Mouse (Mus musculus) frontal cortex, postnatal 10 days (tissue): Measurements from ENCODE around the gene Mfsd2a.

ENCODE experiments used
- DNase-seq, 2 experiments: peaks; one replicate each; pipeline ENCODE4 v3.0.0; 2022; ENCODE audit warnings: low spot score in 2 of 2, mixed read lengths in 1 of 2

The Mfsd2a gene

DNA sequence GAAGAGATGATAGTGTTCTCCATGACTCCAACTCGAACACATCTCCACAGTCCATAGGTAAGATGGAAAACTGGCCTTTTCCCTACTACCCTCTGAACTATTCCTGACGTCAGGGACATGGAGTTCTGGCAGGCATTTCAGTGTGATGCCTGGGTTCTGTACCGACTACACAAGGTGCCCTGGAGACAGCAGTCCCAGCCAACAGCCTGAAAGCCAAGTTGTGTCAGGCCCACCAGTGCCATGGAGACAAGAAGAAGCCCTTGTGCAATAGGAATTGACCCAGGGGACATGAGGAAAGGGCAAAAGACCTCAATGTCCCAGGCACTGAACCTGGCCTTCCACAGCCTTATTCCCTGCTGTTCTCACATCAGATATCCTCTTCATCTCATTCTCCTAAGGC, 18.8 kb upstream of the Mfsd2a start:
- no peak for DNase-seq

DNA sequence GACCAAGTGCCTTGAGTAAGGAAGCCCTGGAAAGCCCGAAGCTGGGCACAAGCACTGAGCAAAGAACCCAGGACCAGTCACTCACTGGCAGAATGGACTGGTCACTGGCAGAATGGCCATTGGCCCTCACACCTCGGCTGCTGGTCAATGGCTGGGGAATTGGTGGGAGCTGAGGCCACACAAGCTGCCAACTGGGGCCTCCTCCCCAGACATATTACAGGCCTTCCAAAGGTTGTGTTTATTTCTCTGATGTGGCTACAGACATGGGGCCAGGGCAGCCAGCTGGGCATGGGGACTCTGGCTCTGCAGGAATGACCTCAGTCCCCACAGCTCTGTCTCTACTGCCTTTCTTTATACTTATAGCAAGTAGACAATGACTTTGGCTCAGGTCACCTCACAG, 17.9 kb upstream of the Mfsd2a start:
- DNase-seq = no peak

DNA sequence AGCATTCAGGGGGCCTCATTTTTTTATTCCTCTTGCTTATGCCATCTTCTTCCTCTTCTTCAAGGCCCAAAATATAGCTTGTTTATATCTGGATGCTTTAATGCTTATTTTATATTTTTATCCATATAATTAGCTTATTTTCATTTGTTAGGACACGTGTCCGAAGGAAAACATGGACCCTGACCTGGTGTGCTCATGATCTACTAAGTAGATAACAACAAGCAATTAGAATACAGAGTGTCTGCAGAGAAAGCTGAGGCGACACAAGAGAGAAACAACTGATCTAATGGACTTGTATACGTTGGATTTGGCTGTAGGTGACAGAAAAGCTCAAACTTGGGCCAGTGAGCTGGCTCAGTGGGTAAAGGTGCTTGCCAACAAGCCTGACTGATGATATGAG, 15.9 kb upstream of the Mfsd2a start:
- no peak for DNase-seq

DNA sequence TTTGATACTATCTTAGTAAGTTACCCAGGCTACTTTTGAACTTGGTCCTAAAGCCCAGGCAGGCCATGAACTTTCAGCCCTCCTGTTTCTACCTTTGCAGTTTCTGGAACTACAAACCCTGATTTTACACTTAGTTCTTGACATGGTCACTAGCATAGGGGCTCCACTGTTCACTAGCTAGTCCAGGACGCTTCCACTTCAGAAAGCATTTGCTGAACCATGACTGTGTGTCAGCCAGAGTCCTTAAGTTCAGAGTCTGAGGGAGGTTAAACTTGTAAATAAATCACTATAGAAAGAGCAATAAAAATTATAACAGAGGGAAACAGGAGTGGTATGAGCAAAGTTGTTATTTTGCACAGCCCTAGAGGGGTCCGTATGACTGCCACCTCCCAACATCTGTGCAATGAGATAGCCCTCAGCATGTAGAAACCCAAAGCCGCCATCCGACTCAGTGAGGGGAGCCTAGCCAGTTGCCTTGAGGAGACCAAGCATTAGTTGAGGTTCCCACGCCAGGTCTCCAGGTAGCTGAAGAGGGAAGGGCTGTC, 14.1 kb upstream of the Mfsd2a start:
- no peak for DNase-seq

DNA sequence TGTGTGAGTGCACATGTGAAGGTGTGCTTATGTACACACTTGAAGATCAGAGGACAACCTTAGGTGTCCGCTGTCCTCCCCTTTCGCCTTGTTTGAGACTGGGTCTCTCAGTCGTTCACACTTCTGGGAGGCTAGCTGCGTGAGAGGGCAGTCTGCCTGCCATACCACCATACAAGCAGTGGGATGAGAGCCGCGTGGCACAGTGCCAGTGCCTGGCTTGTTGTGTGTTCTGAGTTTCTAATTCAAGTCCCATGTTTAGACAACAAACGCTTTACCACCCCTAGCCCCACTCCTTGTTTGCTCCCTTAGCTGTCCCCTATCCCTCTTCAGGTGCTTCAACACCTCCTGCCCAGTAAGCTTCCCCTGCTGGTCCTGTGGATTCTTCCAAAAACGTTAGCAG, 11.1 kb upstream of the Mfsd2a start:
- DNase-seq = no peak

DNA sequence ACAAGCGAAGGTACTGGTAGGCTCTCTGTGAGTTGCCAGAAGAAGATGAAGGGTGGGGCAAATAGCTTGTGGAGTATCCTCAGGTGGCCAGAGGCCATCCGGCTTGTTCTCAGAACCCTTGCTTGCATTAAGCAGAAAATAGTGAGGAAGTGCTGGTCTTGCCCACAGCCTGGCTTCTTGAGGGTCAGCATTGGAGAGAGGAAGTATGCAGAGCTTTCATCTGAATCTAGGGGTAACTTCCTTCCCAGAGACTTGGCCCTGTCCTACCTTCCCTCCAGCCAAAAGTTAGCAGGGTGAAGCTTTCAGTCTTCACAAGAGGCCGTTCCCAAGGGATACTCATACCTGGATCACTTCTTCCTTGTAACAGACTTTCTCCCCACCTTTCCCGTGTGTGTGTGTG, 10.7 kb upstream of the Mfsd2a start:
- DNase-seq = no peak

DNA sequence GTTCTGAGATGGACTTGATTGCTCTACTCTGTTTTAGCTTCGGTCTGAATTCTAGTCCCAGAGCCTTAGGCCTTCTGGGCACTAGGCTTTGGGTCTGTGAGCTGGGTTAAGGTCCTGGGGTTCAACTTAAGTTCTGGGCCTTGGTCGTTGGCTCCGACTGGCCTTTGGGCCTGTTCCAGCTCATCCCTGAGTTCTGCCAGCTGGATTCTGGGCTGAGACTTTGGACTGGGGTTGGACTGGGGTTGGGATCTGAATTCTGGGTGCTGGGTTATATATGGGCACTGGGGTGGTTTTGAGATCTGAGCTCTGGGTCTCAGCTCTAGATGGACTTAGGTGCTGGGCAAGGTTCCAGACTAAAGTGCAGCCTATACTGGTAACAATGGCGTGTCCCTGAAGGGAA, 10.2 kb upstream of the Mfsd2a start:
- DNase-seq = no peak

DNA sequence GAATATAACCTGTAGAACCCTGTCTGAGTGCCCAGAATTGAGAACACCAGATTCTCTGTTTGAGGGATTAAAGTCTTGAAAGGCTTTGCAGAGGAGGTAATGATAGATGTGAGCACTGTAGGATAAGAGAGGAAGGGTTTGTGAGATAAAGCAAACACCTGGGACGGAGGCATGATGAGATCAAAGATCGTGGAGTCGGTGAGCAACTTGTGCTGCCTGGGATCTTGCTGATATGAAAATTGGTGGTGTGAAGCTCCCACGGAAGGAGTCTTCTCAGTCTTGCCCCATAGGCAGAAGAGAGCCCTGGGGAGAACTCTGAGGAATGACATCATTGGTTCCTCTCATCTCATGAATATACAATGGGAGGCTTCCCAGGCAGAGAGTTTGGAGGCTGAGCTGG, 7.1 kb upstream of the Mfsd2a start:
- no peak for DNase-seq

DNA sequence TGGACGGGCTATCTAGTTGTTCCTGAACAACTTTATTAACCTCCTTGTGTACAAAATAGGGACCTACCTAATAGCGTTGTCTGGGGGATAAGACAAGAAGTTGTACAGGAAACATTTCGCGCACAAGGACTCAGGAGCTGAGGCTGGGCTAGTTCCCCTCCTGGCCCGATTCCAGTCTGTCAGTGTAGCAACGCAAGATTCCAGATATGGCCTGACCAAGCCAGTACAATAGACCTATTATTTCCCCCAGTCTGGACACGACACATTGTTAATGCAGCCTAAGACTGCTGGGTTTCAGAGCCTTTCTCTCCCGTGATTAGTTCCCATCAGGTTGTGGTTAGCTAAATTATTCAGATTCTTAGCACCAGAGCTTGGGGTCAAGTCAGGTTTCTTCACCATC, 1.8 kb upstream of the Mfsd2a start:
- DNase-seq = no peak

DNA sequence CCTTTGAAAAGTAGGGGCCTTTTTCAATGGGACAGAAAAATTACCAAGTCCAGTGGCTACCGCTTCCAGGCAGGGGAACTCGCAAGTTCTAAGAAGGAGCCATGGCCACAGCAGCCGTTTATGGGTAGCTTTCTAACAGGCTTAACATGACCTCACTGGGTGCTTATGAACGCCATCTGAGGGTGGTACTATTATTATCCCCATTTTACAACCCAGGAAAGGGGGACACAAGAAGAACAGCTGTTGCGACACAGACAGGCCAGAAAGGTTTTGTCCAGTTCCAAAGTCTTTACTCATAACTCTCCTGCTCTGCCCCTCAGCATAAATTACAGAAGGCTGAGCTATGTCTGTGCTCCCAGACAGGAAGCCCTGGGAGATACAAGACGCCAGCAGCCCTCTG, 601 bp upstream of the Mfsd2a start:
- no peak for DNase-seq

DNA sequence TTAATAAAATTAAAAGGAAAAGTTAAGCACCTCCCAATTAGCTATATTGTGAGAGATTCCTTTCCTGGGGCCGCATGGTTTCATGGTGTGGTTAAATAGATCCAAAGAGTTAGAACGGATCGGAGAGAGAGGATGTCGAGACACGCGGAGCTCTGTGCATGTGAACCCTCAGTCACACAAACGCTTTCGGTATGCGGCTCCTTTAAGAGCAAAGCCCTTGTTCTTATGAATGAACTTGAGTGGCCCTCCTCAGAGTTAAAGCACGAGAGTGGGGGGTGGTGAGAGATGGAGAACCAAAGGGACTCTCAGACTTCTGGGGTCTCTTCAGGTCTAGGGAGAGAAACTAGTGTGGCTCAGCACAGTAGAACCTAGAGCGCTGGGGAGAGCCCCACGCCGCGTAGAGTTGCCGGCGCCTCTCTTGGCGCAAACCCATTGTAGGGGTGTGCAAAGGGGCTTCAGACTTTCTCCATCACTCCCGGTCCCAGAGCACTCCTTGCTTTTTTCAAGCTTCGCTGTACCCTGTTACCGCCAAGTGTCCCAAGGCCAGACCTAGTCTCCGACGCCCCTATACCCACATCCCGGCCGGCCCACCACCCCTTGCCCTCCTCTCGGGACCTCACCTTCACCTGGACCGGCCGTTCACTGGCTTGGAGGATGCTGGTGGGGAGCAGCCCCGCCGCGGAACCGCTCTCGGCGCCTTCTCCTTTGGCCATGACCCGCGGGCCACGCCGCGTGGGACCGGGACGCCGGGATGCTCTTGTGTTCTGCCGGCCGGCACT, 478 bp downstream of the Mfsd2a start:
- no peak for DNase-seq

DNA sequence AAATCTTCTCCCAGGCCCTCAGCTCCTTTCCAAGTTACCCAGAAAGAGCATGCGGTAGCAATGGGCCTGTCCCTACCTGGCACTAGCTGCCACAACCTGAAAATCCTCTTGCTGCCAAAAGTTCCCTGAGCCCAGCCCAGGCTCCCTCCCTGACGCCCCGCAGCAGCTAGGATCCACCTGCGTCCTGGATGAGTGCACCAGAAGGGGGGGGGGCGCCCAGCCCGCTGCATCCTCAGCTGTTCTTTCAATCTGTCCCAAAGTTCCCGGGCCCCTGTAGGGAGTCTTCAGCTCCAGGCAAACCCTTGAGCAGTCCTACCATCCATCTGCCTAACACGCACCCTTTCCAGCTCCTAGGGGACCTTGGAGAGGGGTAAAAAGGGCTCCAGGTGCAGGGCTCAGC, 1.2 kb downstream of the Mfsd2a start:
- no peak for DNase-seq

DNA sequence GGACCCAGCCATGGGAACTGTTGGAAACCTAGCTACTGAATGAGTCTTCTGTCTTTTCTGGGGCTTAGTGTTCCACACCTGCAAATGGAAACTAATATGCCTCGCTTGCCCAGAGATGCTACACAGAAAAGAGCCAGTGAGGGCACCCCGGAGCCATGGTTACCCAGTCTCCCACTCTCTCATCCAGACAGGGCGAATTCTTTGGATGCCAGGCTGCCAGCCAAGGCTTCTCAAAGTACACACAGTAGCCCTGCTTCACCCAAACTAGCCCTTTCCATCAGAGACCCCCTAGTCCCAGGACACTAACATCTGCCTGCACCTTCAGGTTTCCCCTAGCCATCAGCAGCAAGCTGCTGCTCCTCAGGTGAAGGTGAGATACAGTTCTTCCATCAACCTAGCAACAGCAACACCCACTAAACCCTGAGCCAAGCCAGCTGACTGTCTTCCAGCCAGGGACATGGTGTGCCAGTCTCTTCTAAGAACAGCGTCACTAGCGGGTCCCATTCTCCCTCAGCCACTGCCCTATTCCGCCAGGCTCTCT, 2.4 kb downstream of the Mfsd2a start:
- peak; percentile 41 to 71 for DNase-seq

DNA sequence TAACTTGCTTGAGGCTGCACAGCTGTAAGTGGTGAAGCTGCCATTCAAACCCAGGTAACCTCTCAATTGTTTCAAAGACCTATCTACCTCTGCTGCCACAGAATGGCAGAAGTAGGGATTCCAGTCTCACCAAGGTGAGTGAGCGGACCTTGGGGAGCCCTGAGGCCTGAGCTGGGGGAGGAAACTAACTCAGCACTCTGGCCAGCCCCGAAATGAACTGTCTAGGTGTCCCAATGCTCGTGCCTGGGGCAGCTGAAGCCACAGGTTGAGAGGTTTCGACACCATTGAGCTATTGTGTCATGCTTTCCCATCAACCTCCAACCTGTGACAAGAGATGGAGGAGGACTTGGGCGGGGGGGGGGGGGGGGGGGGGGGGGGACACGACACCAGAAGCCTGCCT, 4.7 kb downstream of the Mfsd2a start:
- no peak for DNase-seq

DNA sequence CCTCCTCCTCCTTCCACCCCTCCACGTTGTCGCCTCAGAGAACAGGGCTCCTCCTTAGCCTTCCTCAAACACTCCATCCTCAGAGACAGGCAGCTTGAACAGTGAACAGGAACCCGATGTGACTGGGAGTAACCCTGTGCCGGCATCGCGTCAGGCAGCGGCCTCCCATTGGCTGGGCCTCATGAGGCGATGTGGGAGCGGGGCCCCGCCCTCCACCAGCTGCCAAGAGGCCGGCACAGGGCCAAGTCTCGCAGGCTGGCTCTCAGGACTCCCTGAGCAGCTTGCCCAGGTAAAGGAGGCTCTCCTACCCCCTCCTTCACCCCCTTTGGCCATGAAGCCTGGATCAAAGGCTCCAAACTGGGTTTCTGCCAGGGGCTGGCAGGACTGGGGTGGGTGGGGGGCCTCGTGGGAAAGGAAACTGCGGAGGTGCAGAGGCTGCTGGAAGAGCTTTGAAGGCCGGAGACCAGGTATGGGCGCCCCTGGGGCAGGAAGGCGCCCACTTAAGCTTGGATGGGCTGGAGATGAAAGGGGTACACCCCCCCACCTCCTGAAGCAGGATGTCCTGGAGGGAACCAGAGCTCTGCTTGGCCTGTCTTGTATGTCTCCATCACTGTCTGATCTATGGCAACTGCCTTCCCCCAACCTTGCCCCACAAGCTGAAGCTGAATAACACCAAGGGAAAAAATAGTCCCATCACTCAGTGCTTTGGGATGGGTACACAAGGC, 5.4 kb downstream of the Mfsd2a start:
- DNase-seq = peak; percentile 87 to 88

DNA sequence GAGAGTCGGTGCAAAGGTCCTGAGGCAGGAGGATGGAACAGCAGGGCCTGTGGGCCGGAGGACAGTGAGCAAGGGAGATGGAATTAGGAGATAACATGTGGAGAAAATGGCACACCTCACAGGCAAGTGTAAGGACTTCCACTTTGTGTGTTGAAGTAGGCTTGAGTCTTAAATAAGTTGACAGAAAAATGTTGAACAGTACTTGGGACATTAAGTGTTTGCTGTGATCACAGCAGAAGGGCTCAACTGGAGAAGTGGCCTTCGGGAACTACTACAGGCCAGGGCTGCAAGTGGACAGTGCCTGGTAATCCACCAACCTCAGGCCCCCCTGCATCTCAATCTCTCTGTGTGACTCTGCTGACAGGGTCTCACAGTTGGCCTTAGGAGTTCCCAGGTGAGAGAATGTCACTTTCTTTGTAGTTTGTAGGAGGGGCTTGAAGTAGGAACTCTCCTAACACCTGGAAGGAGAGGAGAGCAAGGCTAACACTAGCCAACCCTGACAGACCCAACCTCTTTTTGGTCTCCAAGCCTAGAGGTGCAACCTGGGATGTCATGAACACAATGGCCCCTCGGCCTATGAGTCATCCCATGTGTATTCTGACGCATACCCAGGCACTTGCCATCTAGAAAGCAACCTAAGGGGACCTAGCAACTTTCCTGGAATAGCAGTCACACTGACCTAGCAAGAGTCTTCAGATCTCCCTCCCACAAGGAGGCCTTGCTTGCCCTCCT, 6.1 kb downstream of the Mfsd2a start:
- DNase-seq = no peak

DNA sequence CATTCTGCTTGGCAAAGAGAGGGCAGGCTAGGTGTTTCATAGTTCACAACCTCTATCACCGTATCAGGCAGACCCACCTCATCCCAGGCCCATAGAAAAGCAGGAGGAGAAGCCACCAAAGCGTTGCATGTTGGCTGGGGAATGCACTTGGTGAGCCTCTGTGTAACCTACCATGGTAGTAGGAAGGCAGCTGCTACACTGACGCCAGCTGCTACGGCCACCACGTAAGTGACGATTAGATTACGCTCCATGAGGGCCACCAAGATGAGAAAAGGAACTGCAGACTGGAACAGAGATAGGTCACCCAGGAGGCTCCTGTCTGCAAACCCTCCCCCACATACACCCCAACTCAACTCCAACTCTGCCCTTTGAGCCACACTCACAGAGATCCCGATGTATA, 11.9 kb downstream of the Mfsd2a start:
- DNase-seq = no peak

DNA sequence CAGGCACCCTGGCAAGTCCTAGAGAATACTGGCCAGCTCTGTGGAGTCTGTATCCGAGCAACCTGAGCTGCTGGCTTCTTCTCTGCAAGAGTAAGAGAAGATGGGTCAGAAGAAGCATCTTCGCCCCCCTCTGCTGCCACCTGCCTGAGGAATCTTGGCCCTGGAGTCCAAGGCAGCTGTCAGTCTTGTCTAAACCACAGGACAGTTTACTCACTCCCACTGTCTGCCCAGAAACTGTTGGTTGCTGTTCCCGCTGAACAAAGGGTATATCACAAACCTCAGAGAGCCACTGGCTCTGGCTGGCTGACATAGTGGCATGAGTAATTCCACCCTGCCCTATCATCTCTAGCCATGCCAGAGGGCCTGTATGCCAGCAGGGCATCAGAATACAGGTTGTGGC, 13.8 kb downstream of the Mfsd2a start:
- no peak for DNase-seq

DNA sequence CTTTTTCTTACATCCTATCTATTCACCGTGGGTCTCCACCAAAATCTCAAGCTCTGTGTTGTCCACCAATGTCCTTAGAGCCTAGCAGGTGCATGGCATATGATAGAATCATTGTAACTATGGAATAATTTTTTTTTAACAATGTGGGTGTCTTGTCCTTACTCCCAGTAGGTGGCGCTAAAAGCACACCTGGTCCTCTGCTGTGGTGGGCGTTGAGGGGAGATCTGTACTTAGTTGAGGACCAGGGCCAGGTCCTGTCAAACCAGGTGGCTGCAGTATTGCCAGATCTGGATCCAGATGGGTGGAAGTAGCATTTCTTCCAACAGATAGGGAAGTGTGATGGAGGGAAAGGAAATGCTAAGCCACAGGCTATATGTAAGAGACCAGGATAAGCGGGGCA, 16.6 kb downstream of the Mfsd2a start:
- DNase-seq = no peak

DNA sequence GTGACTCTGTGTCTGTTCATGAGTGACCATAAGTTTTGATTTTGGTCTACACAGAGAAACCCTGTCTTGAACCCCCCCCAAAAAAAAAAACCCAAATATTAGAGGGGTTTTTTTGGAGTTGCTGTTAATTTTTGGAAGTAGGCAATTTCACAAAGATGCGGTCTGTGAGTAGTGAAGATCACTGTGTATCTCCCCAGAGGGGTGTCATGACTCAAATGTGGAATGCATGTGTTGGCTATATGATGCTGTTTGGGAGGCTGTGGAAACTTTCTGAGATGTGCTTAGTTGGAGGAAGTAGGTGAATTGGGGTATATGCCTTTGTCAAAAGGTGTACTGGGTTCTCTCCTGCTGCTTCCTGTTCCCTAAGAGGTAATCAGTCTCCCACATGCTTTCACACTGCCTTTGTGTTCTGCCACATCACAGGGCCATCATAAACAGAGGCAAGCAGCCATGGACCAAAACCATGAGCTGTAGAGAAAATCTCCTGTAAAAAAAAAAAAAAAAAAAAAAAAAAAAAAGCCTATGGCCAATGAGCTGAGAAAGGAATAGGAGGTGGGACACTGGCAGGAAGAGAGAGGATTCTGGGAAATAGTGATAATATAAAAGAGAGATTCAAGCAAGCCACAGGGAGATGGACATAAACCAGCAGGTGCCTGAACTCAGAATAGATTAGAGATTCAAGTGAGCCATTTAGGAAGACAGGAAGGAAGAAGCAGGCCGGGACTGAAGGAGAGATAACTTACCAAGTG, 21.8 kb downstream of the Mfsd2a start:
- no peak for DNase-seq

DNA sequence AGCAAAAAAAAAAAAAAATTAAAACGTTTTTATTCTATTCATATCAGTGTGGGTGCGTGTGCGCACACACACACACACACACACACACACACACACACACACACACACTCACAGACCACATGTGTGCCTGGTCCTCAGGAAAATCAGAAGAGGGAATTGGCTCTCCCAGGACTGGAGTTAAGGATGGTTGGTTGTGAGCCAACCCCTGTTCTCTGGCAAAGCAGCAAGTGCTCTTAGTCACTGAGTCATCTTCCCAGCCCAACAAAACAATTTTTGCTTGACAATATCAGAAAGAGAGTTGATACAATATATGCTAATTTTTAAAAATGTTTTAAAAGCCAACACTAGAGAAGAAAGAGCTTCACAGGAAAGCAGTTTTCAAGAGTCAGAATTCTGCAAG, 23.5 kb downstream of the Mfsd2a start:
- DNase-seq = no peak
